Mouse (Mus musculus): ENCODE results near the gene Kng1.
"Not testable (repeated sequence)": the region's sequence is repeated elsewhere in the genome, so short reads cannot be mapped to it uniquely, and the experiment has no call there.

DNA sequence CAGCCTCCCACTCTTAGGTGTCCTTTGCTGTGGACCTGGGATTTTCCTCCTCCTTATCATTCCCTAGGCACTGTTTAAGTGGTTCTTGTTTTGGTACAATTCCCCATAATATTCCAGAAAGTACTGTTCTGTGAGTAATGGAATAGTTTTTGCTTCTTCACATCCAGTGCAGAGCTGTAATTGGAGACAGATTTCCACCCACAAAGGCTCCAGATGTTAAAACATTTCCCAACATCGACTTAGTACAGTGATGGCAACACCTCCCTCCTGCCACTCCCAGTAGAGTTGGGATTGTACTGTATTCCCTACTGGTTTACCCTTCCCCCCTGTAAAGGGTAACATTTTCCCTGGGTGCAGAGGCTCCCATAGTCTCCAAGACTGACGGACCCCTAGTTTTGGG, 43.9 kb upstream of the Kng1 start:
- not testable (repeated sequence) for TF ChIP-seq CTCF (IDR thresholded peaks at IDR 0.05; ENCODE audit: control insufficient read depth, insufficient read depth, low read length); POLR2A (IDR thresholded peaks at IDR 0.05; ENCODE audit: borderline replicate concordance, control insufficient read depth, low read depth, low read length)

Data from bone marrow, adult 2 months (tissue).